Mouse (Mus musculus) layer of hippocampus, postnatal 14 days (tissue): Measurements from ENCODE around the gene Zbtb11. TPM values are rescaled to one million over a fixed set of nuclear protein-coding genes. Genes with fewer than 3 reads are reported as not detected.

Experiments used
- DNase-seq, 2 experiments: peaks; one replicate each; pipeline ENCODE4 v3.0.0; 2021 to 2022; ENCODE audit warnings: low spot score in 2 of 2, mixed read lengths in 1 of 2
- total RNA-seq, 2 experiments: library from RNA; stranded (reverse); gene quantifications; 2 replicates each; pipeline ENCODE4 v1.2.3; 2021

Zbtb11 gene
- total RNA-seq, 2 experiments from 2014 or later, result 37.4 to 37.9 TPM

DNA sequence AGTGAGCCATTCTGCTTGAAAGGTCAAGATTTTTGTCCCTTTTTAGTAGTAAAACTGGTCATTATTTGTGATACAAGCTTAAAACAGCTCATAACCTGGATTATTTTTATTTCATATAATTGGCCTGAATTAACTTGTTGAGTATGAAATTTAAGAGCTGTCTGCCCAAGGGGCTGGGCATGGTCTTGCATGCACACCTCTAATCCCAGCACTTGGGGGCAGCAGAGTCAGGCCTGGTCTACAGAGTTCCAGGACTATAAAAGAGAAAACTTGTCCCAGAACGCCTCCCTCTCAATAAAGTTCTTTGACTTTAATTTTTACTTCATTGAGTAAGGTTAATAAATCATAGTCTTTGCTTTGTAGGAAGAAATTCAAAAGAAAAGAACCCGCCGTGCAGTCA, 4.5 kb upstream of the Zbtb11 start:
- DNase-seq, result no peak

DNA sequence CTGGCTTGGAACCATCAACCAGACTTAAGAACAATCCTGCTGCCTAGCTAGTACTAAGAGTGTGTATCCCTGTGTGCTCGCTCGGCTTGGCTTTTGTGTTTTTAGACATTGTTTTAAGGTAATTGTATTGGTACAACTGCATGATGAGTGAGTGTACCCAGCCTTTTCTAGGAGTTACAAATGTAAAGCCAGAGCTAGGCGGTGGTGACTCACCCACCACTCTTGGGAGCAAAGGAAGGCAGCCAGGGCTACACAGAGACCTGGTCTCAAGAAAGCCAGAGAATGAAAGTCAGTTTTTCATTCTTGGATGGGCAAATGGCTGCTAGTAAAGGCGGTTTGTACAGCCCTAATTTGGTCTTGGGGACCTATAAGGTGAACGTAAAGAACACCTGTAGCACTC, 3.3 kb upstream of the Zbtb11 start:
- DNase-seq, result no peak

DNA sequence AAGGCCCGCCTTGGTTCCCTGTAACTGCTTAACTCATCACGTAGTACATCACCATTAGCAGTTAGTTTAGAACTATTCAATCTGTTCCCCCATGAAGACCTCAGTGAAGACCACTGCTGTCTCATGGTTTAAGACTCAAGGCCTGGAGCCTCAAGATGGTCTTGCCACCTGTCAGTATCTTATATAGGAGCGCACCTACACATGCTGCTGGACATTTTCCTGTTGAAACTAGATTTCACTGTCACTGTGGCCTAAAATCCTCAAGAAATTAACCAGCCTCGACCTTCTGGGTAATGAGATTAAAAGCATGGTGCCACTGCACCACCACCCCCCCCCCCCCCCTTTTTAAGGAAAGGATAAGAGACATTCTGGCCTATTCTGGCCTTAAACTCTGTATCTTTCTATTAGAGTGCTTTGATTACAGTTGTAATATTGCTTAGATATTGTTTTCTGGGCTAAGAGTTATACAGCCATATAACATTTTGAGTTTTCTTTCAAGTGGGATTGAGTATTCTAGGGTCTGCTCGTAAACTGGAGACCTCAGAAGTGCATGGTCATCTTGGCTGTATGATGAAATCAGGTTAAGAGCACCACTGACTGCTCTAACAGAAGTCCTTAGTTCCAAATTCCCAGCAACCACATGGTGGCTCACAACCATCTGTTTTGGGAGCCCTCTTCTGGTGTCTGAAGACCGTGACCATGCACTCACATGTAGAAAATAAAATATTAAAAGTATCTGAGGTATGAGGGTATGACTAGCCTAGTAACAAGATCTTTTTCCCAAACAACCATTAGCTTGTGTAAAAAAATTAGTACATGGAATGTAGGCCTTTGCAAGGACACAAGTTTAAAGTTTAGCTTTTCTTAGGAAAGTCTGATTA, 1.7 kb upstream of the Zbtb11 start:
- no peak for DNase-seq

DNA sequence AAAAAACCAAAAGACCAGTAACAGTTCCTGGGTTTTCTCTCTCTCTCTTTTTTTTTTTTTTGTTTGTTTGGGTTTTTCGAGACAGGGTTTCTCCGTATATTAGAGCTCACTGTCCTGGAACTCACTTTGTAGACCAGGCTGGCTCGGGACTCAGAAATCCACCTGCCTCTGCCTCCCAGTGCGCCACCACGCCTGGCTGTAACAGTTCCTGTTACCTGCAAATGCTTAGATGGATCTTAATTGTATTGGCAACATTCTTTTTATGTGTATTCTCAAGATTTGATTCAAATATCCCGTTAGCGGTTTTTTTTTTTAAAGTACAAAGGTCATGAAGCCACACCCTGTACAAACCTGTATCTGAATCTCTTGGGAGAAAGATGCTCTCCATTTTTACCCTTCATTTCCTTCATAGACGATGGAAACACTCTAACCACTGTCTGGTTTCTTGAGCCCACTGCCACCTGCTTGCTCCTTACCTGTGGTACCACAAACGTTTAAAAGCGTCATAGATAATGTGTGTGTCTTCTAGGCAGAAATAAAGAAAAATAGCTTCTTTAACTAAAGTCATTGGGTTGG, 969 bp upstream of the Zbtb11 start:
- DNase-seq, result no peak

DNA sequence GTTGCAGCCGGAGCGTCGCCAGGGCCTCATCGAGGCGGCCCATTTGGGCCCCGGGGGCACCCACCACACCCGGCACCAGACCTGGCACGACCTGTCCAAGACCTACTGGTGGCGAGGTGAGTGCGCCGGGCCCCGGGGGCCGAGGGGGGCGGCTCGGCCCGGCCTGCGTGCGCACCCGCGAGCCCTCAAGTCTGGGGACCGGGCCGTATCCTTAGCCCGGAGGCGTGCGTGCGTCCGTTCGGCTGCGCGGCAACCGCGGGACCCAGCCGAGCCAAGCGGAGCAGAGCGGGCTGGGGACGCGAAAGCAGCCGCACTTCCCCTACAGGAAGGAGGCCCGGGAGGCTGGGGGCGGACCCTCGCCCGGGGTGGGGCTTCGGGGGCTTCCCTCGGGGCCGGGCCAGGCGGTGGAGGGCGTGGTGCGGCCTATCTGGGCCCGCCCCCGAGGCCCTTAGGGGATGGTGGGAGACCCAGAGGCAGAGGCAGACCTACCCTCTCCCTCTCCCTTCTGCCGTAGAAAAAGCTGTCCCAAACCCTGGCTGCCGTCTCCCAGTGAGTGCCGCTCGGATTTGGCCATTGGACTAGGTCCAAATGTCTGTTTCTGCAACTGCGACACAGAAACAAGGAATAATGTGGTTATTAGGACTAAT, 696 bp downstream of the Zbtb11 start:
- DNase-seq, result peak; percentile 80 to 87

DNA sequence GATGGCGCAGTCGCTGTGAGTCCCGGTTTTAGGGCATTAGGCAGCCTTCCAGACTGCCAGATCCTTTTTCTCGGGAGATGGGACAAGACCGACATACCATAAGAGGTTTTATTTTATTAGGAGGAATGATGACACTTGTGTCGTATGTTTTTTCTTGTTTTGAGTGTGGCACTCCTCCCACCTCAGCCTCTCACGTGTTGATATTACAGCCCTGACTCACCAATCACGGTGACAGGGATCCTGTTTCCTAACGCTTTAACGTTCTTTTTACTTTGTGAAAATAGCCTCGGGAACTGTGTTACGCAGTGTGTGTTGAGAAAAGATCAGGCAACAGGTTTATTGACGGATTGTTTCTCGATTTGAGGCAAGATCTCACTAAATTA, 1.2 kb downstream of the Zbtb11 start:
- DNase-seq, result no peak

DNA sequence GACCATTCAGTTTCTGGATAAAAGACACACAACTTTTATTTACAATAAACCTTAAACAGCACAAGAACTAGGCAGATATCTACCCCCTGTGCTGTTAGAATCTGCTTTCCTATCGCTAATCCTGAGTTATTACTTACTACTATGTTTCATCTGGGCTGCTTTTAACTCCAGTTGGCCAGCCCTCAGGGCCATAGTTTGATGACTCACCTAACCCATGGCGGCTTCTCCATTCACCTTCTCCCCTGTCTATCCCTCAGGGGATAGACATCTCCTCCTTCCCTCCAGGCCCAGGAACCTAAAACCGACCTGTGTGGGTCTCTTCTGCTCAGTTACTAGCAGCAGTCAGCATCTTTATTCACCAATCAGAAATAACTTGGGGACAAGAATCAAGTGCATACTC, 12.3 kb downstream of the Zbtb11 start:
- DNase-seq, result no peak

DNA sequence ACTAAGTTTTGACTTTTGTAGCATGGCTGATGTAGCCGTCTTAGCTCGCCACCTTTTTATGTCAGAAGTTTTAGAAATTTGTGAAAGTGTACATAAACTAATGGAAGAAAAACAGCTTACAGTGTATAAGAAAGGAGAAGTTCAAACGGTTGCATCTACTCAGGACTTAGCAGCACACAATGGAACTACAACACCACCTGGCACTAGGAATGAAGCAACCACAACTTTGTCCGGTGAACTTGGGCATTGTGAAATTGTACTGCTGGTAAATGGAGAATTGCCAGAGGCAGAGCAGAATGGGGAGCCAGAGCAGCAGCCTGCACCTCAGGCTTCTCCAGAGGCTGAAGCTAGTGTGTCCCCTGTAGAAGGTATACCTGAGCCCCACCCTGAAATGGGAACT, 16.6 kb downstream of the Zbtb11 start:
- no peak for DNase-seq

DNA sequence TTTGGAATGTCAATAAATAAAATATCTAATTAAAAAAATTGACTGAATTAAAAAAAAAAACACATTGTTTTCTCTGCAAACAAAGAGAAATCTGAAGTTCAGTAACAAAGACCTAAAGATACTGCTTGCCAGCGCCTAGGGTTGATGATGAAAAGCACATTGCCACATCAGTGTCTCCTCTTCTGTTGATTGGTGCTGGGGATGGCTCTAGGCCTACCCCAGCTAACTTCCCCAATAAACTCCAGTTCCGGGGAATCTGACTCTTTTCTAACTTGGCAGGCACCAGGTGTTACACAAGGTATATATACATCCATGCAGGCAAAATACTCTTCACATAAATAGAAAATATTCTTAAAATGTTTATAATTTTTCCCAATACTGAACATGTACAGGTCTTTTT, 20.6 kb downstream of the Zbtb11 start:
- no peak for DNase-seq

DNA sequence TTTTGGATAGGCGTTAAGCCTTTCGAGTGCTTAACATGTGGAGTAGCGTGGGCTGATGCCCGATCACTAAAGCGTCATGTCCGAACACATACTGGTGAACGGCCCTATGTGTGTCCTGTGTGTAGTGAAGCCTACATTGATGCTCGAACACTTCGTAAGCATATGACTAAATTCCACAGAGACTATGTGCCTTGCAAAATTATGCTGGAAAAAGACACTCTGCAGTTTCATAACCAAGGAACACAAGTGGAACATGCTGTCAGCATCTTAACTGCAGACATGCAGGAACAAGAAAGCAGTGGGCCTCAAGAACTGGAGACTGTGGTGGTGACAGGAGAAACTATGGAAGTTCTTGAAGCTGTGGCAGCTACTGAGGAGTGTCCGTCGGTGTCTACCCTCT, 33.1 kb downstream of the Zbtb11 start:
- DNase-seq, result no peak

DNA sequence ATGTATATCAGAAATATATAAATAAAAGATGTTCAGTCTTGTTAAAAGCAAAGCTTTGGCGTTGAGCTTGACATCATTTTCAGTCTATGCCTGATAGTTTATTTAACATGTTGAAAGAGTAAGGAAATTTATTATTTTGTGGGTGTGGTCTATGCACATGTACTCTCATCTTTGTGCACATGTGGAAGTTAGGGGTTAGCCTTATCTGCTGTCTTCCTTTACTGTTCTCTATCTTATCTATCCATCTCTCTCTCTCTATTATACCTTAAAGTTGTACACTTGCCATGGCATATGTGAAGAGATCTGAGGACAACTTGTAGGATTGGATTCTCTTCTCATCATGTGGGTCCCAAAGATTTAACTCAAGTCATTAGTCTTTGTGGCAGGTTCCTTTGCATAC, 35.2 kb downstream of the Zbtb11 start:
- DNase-seq, result no peak

DNA sequence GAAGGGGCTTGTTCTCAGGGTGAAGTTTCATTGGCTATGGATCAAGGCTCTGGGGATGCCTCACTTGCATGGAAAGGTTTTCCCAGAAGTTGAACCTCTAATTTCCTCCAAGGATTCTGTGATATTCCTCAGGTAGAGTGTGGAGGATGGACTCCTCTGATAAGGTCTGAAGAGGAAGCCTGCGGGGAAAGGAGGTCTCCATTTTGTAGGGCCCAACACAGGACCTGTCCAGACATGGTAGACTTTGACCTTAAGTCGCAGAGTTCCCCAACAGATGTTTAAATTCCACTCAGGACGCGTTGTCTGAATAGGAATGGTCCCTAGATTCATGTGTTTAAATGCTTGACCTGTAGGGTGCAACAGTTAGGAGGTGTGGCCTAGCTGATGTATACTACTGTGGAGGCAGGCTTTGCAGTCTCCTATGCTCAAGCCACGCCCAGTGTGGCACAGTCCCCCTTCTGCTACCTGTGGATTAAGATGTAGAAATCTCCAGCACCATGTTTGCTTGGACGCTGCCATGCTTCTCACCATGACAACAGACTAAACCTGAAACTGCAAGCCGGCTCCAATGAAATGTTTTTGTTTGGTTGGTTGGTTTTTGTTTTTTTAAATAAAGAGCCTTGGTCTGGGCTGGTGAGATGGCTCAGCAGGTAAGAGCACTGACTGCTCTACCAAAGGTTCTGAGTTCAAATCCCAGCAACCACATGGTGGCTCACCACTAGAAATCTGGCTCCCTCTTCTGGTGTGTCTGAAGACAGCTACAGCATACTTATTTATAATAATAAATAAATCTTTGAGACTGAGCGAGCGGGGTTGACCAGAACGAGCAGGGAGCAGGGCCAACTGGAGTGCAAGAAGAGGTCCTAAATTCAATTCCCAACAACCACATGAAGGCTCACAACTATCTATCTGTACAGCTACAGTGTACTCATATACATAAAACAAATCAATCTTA, 39.4 kb downstream of the Zbtb11 start:
- no peak for DNase-seq

DNA sequence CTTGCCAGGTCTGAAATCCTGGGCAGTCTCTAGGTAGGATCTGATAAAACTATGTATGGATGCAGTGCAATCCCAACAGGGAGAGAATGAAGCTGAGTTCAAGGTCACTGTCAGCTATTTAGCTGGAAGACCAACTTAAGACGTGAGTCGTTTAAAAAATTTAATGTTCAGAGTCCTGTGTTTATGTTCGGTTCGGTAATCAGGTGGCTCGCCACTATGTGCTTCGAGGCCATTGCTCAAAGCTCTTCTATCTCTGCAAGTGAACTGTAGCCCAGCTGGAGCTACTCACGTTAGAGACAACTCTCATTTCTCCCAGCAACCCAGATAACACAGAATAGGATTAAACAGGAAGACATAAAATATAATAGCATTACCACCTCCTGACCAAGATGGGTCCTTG, 40.4 kb downstream of the Zbtb11 start:
- no peak for DNase-seq

DNA sequence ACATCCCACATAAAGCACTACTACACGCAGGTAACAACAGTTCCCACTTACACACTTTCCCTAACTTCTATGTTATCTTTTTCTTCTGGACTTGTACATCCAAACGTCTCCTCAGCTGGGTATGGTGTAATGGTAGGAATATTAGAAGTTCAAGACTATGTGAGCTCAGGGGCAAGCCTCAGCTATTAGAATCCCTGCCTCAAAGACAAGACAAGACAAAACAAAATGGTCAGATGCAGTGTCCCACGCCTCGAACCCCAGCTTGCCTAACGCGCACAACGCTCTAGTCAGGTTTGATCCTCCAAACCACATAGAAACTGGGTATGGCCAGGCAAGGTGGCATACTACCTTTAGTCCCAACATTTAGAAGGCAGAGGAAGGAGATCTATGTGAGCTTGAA, 46.0 kb downstream of the Zbtb11 start:
- DNase-seq, result no peak

DNA sequence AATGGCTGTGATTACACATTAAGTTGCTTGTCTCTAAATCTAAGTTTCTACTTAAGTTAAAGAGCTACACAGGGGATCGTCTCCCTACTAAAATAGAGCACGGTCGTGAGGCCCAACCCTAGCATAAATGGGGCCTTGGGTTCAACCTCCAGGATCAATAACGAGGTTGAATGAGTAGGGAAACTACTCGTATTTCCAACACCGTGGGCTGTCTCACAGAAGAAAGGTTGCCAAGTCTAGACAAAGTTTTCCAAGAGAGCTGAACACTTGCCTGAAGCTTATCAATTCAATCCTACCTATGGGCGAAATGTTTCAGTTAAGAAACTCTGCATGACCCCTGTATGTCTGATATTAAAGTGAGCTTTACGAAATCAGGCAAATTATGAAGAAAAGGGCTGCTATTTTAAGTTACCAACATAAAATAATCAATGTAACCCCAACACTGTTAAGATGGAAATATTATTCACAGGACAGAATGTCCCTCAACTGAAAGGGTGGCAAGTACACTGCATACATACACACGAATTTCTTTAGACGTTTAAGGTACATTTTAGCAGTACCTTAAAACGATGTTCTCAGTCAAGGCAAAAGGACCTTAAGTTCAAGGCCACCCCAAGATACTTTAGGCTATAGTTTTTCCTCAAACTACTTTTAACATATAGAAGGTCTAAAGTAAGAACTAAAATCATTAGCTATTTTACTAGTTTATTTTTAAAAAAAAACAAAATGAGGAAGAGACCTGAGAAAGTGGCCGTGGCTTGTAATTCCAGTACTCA, 54.4 kb downstream of the Zbtb11 start:
- DNase-seq, result no peak

DNA sequence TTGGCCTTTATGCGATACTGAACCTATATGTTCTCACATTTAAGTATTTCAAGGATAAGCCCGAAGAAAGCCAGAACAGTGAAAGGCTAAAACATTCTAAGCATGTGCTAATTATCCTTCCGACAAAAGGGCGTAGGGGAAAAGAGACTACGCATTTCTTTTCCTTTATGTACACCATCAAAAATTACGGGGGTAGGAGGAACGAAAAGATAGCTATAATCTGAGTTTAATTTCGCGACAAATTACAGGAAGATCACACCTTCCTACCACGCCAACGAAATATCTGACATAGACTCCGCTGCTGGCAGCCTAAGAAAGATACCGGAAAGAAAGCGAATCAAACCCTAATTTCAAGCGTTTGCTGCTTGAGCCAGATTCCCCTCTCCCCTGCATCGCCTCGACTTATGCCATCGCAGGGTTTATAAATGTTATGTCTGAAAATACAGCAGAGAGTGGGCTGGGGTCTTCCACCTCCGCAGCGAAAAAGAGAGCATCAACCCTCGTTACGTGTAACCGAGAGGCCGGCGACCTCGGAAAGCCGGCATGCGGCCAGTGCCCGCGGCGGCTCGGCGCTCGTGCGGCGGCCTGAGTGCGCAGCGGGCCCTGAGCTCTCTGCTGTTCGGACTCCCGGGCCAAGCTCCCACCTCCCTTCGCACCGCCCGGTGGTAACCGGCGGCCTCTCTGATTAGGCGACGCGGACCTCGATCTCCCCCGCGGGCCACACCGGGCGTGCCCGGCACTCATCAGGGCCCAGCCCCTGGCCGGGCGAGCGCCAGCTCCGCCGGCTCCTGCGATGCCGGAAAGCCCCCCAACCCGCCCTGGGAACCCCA, 55.3 kb downstream of the Zbtb11 start:
- DNase-seq, result peak in 1 of 2 experiments; percentile 33

DNA sequence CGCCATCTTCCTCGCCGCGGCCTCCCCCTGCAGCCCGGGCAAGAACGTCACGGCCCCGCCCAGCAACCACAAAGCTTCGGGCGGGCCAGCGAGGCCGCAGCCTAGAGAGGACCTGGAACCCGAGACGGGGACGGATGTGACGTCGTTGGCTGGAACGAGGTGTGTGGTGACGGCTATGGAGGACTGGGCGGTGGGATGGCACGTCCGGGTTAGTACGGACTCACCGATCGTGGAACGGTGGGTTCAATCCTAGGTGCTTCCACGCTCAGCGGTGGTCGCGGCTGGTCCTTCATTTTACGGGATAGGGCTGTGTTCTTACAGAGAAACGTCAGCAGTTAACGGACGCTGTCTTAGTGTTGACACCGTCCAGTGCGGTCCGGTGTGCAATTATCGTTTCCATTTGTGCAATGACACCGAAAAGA, 56.0 kb downstream of the Zbtb11 start, which contains the start of gene Pcnp:
TSS of gene Pcnp (minus strand) at position 79 of the 422 bp plus-strand sequence.
- DNase-seq, result peak; percentile 96 to 98

DNA sequence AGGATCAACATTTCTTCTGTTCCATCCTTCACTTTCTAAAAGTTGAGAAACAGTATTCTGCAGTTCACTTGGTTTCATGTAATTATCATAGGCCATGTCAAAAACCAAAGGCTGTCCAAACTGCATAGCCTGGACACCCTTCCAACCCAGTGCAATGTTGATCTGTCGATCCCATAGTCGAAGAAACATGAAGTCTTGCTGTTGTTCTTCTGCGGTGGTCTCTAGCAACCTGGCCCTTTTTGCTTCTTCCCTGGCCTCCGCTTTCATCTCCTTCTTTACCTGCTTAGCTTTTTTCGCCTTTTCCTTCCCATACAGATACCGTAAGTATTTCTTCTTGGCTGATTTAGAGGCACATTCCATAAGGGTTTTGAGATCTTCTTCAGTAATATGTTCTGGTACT, 60.9 kb downstream of the Zbtb11 start:
- no peak for DNase-seq

DNA sequence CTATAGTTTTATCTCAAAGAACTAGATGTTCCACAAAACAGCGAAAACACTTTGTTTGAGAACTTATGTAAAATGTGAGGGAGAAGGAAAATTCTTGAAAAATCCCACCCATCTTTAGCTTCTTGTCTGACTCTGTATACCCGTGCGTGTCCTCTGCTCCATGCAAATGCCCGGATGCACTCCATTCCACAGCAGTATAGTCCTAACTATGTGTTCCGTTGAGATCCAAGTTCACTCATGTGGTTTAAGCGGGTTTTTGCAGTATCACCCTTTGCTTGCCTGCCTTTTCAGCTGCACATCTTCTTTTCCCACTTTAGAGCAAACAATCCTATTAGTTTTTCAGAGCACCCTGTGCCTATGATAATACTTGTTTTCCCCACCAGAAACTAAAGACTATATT, 62.8 kb downstream of the Zbtb11 start:
- DNase-seq, result no peak
